Mouse (Mus musculus): ENCODE measurements around the gene Dcun1d4.

GRCm38 (mm10) chr5:73548237-73548636 lies 67.4 kb downstream of the Dcun1d4 start:
- TF ChIP-seq POLR2A (IDR thresholded peaks at IDR 0.05; ENCODE audit: insufficient read length, low read depth) (no peak), E2F4 (IDR thresholded peaks at IDR 0.05; ENCODE audit: insufficient read depth) (no peak), TCF12 (IDR thresholded peaks at IDR 0.05; ENCODE audit: insufficient read depth, poor library complexity, severe bottlenecking) (no peak), MAX (IDR thresholded peaks at IDR 0.05; ENCODE audit: low read depth) (no peak), USF1 (IDR thresholded peaks at IDR 0.05; ENCODE audit: low read depth) (no peak), CEBPB (IDR thresholded peaks at IDR 0.05; ENCODE audit: insufficient read depth, poor library complexity, severe bottlenecking) (no peak), POLR2AphosphoS2 (IDR thresholded peaks at IDR 0.05; ENCODE audit: insufficient read length, low read depth) (no peak), TCF3 (IDR thresholded peaks at IDR 0.05; ENCODE audit: insufficient read length, low read depth) (no peak), REST (IDR thresholded peaks at IDR 0.05; ENCODE audit: insufficient read depth, insufficient read length) (no peak), MYOD1 (IDR thresholded peaks at IDR 0.05; ENCODE audit: control insufficient read depth in 1 of 3, insufficient read length in 2 of 3, low read depth in 2 of 3) (no peak), SRF (IDR thresholded peaks at IDR 0.05; ENCODE audit: control insufficient read depth, insufficient read length, low read depth) (no peak), MYOG (IDR thresholded peaks at IDR 0.05; ENCODE audit: control insufficient read depth in 1 of 3, insufficient read depth in 1 of 3, insufficient read length in 2 of 3, low read depth in 2 of 3) (no peak)

Measured in myocyte (in vitro differentiated cells).